Mouse (Mus musculus): ENCODE results near the gene Twf2.

GRCm38 (mm10) chr9:106262075-106262474 is 59.2 kb downstream of the Twf2 start:
- no peak for TF ChIP-seq CTCF (IDR thresholded peaks at IDR 0.05; ENCODE audit: low read depth, low read length)
- no peak for TF ChIP-seq POLR2A (IDR thresholded peaks at IDR 0.05; ENCODE audit: borderline replicate concordance, low read depth, low read length)
